Mouse (Mus musculus) myocyte (in vitro differentiated cells): Measurements from ENCODE around the gene Onecut3. TPM values are rescaled to one million over a fixed set of nuclear protein-coding genes. Genes with fewer than 3 reads are reported as not detected.

Experiments used
- H3K27me3 ChIP-seq: one replicate; pipeline ENCODE4 v1.6.1; 2011; ENCODE audit not compliant: control insufficient read depth, insufficient read depth, insufficient read length
- H3K36me3 ChIP-seq: one replicate; pipeline ENCODE4 v1.6.1; 2011; ENCODE audit not compliant: control insufficient read depth, insufficient read depth
- H3K4me2 ChIP-seq: one replicate; pipeline ENCODE4 v1.6.1; 2011; ENCODE audit warnings: low read depth, control low read depth
- H3K4me3 ChIP-seq: one replicate; pipeline ENCODE4 v1.5.1; 2011; ENCODE audit warnings: mild to moderate bottlenecking, control low read depth, moderate library complexity
- H3K79me2 ChIP-seq: one replicate; pipeline ENCODE4 v1.6.1; 2011; ENCODE audit not compliant: control insufficient read depth, insufficient read depth
- H3ac ChIP-seq: one replicate; pipeline ENCODE4 v1.6.1; 2011; ENCODE audit not compliant: control insufficient read depth, insufficient read length
- CEBPB ChIP-seq: IDR thresholded peaks from 2 replicates; pipeline ENCODE4 v1.6.1; 2011; ENCODE audit warnings: mild to moderate bottlenecking, moderate library complexity; ENCODE audit not compliant: poor library complexity, insufficient read depth, severe bottlenecking
- E2F4 ChIP-seq: IDR thresholded peaks from one replicate; pipeline ENCODE4 v1.6.1; 2011; ENCODE audit warnings: mild to moderate bottlenecking, control low read depth, moderate library complexity; ENCODE audit not compliant: insufficient read depth
- MAX ChIP-seq: IDR thresholded peaks from one replicate; pipeline ENCODE4 v1.6.1; 2011; ENCODE audit warnings: low read depth, mild to moderate bottlenecking, control low read depth
- MYOD1 ChIP-seq, 3 experiments: IDR thresholded peaks; one replicate each; pipeline ENCODE4 v1.6.1; 2011; ENCODE audit warnings: control low read depth in 2 of 3, low read depth in 2 of 3, mild to moderate bottlenecking in 2 of 3, moderate library complexity in 1 of 3; ENCODE audit not compliant: insufficient read length in 2 of 3, control insufficient read depth in 1 of 3
- MYOG ChIP-seq, 3 experiments: IDR thresholded peaks; one replicate each; pipeline ENCODE4 v1.6.1; 2011; ENCODE audit warnings: control low read depth in 2 of 3, low read depth in 2 of 3, mild to moderate bottlenecking in 2 of 3; ENCODE audit not compliant: insufficient read length in 2 of 3, control insufficient read depth in 1 of 3, insufficient read depth in 1 of 3
- POLR2A ChIP-seq: IDR thresholded peaks from one replicate; pipeline ENCODE4 v1.6.1; 2011; ENCODE audit warnings: low read depth, mild to moderate bottlenecking, control low read depth, moderate library complexity; ENCODE audit not compliant: insufficient read length
- POLR2AphosphoS2 ChIP-seq: IDR thresholded peaks from one replicate; pipeline ENCODE4 v1.6.1; 2011; ENCODE audit warnings: low read depth, control low read depth; ENCODE audit not compliant: insufficient read length
- REST ChIP-seq: IDR thresholded peaks from one replicate; pipeline ENCODE4 v1.6.1; 2011; ENCODE audit warnings: mild to moderate bottlenecking, control low read depth, moderate library complexity; ENCODE audit not compliant: insufficient read depth, insufficient read length
- SRF ChIP-seq: IDR thresholded peaks from one replicate; pipeline ENCODE4 v1.6.1; 2011; ENCODE audit warnings: low read depth; ENCODE audit not compliant: control insufficient read depth, insufficient read length
- TCF12 ChIP-seq: IDR thresholded peaks from one replicate; pipeline ENCODE4 v1.6.1; 2011; ENCODE audit warnings: mild to moderate bottlenecking, control low read depth; ENCODE audit not compliant: poor library complexity, insufficient read depth, severe bottlenecking
- TCF3 ChIP-seq: IDR thresholded peaks from one replicate; pipeline ENCODE4 v1.6.1; 2011; ENCODE audit warnings: low read depth, control low read depth; ENCODE audit not compliant: insufficient read length
- USF1 ChIP-seq: IDR thresholded peaks from one replicate; pipeline ENCODE4 v1.6.1; 2011; ENCODE audit warnings: low read depth, mild to moderate bottlenecking, control low read depth, moderate library complexity
- polyA plus RNA-seq: library from polyadenylated mRNA; unstranded; fragments of >200 nt; fragmentation: generic; extraction: Trizol; gene quantifications from one replicate; pipeline ENCODE4 v1.2.1, GENCODE M21; 2012; ENCODE audit warnings: missing spikeins

Gene Onecut3
- polyA plus RNA-seq, 1 experiment = not detected

- TF ChIP-seq MYOD1 (IDR thresholded peaks at IDR 0.05; ENCODE audit: control insufficient read depth in 1 of 3, insufficient read length in 2 of 3, low read depth in 2 of 3) (no peak), CEBPB (no peak)
- Histone ChIP-seq H3K36me3 (peaks cover 12% of the 10 kb centered on the region), H3K79me2 (no peaks in the 10 kb centered on the region), H3K27me3 (no peaks in the 10 kb centered on the region), H3K4me3 (no peak overlapping the region), H3K4me2 (no peak overlapping the region), H3ac (no peak overlapping the region)
Observed at GRCm38 (mm10) chr10:80546945-80547344, 52.3 kb downstream of the Onecut3 start.

DNA sequence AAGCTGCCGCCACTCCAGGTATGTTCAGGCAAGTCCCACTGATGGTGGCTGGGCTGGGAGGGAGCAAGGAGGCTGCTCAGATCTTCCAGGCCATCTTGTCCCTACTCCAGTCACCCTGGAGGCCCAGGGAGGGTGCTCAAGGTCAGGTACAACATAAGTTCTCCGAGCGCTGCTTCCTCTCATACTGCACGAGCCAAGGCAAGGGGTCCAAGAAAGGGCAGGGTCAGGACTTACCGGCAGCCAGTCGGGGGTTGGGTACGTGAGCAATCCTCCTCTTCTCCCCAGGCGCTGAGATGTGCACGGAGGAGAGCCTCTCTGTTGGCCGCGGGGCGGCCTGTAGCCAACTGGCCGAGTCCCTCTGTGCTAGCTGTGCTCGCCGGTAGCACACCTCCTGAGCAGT is 52.9 kb downstream of the Onecut3 start:
- no peak for TF ChIP-seq POLR2AphosphoS2
- no peak for TF ChIP-seq CEBPB
- no peak for TF ChIP-seq TCF3
- TF ChIP-seq MYOD1 (IDR thresholded peaks at IDR 0.05; ENCODE audit: control insufficient read depth in 1 of 3, insufficient read length in 2 of 3, low read depth in 2 of 3) = no peak
- no peaks in the 10 kb centered on the region for H3K79me2 ChIP-seq
- H3K27me3 ChIP-seq = no peaks in the 10 kb centered on the region
- no peak overlapping the region for H3K4me2 ChIP-seq
- H3K4me3 ChIP-seq = no peak overlapping the region
- H3K36me3 ChIP-seq = peaks cover 12% of the 10 kb centered on the region
- H3ac ChIP-seq = no peak overlapping the region

DNA sequence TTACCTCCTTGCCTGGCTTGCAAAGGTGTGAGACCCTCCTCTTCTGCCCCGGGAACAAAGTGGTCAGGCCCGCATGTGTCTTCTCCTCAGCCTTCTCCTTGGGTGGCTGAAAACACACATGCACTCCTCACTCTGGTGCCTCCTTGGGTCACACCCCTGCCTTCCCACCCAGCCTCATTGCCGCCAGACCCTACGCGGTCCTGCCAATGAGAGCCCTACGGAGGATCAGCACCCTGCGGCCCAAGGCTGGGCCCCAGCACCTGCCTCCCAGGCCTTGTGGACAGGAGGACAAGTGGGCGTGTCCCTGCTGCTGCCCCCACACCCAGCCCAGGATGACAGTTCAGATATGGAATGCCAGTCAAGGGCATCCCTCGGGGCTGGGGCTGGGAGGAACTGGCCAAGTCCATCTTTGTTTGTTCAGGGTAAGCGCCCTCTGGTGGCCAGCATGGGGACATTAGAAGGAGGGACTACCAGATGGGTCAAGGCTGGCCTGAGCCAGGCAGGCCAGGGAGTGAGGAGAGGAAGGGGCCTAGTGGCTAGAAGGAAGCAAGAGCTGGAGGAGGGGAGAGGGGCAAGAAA is 53.9 kb downstream of the Onecut3 start:
- Histone ChIP-seq H3K4me2 (no peak overlapping the region), H3K36me3 (peaks cover 8% of the 10 kb centered on the region), H3ac (no peak overlapping the region), H3K27me3 (no peaks in the 10 kb centered on the region), H3K79me2 (no peaks in the 10 kb centered on the region), H3K4me3 (no peak overlapping the region)
- TF ChIP-seq USF1 (no peak), REST (no peak), TCF12 (no peak), POLR2A (no peak), POLR2AphosphoS2 (no peak), SRF (no peak), MAX (no peak), E2F4 (no peak), CEBPB (no peak), MYOD1 (IDR thresholded peaks at IDR 0.05; ENCODE audit: control insufficient read depth in 1 of 3, insufficient read length in 2 of 3, low read depth in 2 of 3) (no peak)

- peaks cover 5% of the 10 kb centered on the region for H3K79me2 ChIP-seq
- TF ChIP-seq E2F4 (no peak), TCF12 (no peak), MAX (no peak), CEBPB (no peak), SRF (no peak), MYOG (IDR thresholded peaks at IDR 0.05; ENCODE audit: control insufficient read depth in 1 of 3, insufficient read depth in 1 of 3, insufficient read length in 2 of 3, low read depth in 2 of 3) (no peak), MYOD1 (IDR thresholded peaks at IDR 0.05; ENCODE audit: control insufficient read depth in 1 of 3, insufficient read length in 2 of 3, low read depth in 2 of 3) (no peak), POLR2AphosphoS2 (no peak), USF1 (no peak)
- no peaks in the 10 kb centered on the region for H3K27me3 ChIP-seq
- H3K4me3 ChIP-seq = no peak overlapping the region
- no peak overlapping the region for H3K4me2 ChIP-seq
- H3K36me3 ChIP-seq = peaks cover 8% of the 10 kb centered on the region
- H3ac ChIP-seq = no peak overlapping the region
Observed at GRCm38 (mm10) chr10:80549279-80549678, 54.6 kb downstream of the Onecut3 start.

DNA sequence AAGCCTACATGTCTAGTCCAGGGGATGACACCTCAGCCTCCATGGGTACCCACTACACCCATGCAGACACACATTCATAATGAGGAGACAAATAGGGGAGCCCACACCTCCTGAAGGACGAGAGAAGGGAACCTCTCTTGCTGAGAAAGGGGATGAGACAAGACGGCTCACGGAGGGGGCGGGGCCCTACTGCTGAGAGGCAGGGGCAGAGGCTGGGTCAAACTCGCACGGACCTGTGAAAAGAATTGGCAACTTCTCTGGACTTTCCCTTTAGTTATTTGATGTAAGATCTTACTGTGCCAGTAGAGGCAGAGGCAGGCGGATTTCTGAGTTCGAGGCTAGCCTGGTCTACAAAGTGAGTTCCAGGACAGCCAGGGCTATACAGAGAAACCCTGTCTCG is 57.7 kb downstream of the Onecut3 start:
- Histone ChIP-seq H3K79me2 (peaks cover 31% of the 10 kb centered on the region), H3K4me2 (no peak overlapping the region), H3K36me3 (peaks cover 8% of the 10 kb centered on the region), H3ac (no peak overlapping the region), H3K4me3 (no peak overlapping the region), H3K27me3 (no peaks in the 10 kb centered on the region)
- TF ChIP-seq POLR2A = no peak
- no peak for TF ChIP-seq POLR2AphosphoS2
- TF ChIP-seq SRF = no peak
- no peak for TF ChIP-seq TCF3
- TF ChIP-seq CEBPB = no peak
- TF ChIP-seq USF1 = no peak
- TF ChIP-seq REST = no peak
- no peak for TF ChIP-seq MYOD1 (IDR thresholded peaks at IDR 0.05; ENCODE audit: control insufficient read depth in 1 of 3, insufficient read length in 2 of 3, low read depth in 2 of 3)
- TF ChIP-seq TCF12 = no peak
- no peak for TF ChIP-seq MAX
- TF ChIP-seq MYOG (IDR thresholded peaks at IDR 0.05; ENCODE audit: control insufficient read depth in 1 of 3, insufficient read depth in 1 of 3, insufficient read length in 2 of 3, low read depth in 2 of 3) = no peak
- TF ChIP-seq E2F4 = no peak

GRCm38 (mm10) chr10:80553575-80553974 is 58.9 kb downstream of the Onecut3 start:
- H3K27me3 ChIP-seq = no peaks in the 10 kb centered on the region
- H3K36me3 ChIP-seq = no peaks in the 10 kb centered on the region
- H3K4me2 ChIP-seq = no peak overlapping the region
- no peak for TF ChIP-seq POLR2AphosphoS2
- no peak for TF ChIP-seq CEBPB
- no peak for TF ChIP-seq POLR2A
- TF ChIP-seq MAX = no peak
- no peak for TF ChIP-seq SRF
- TF ChIP-seq MYOG (IDR thresholded peaks at IDR 0.05; ENCODE audit: control insufficient read depth in 1 of 3, insufficient read depth in 1 of 3, insufficient read length in 2 of 3, low read depth in 2 of 3) = no peak
- TF ChIP-seq TCF3 = no peak
- TF ChIP-seq MYOD1 (IDR thresholded peaks at IDR 0.05; ENCODE audit: control insufficient read depth in 1 of 3, insufficient read length in 2 of 3, low read depth in 2 of 3) = no peak
- TF ChIP-seq REST = no peak
- TF ChIP-seq USF1 = no peak
- no peak for TF ChIP-seq TCF12
- TF ChIP-seq E2F4 = no peak
- H3K79me2 ChIP-seq = peaks cover 43% of the 10 kb centered on the region
- no peak overlapping the region for H3K4me3 ChIP-seq
- no peak overlapping the region for H3ac ChIP-seq
